Mouse (Mus musculus) adrenal gland, adult (tissue): Measurements from ENCODE around the gene Cript.
"Not testable (repeated sequence)": the region's sequence is repeated elsewhere in the genome, so short reads cannot be mapped to it uniquely, and the experiment has no call there.

Experiments used
- DNase-seq, 2 experiments: peaks; one replicate each; pipeline ENCODE4 v3.0.0; 2022 to 2023; ENCODE audit warnings: low spot score in 1 of 2; ENCODE audit not compliant: inconsistent age in 2 of 2

Cript gene

DNA sequence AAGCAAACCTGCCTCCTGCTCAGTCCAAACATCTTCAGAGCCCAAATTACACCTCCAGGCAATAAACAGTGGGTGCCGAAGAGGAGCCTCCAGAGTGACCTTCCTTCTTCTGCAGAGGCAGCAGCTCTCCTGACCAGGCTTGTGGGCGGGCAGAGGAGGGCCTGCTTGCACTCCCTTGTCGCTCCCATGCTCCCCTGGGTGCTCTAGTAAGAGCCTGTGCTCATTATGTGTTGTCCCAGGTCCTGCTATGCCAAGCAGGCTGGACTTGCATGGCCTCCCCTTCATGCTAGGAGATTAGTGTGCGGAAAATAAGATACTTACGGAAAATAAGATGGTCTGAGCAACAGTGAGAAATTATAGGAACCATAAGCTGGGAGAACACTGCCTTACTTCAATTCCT, 24.3 kb downstream of the Cript start:
- peak; percentile 72 to 83 for DNase-seq

DNA sequence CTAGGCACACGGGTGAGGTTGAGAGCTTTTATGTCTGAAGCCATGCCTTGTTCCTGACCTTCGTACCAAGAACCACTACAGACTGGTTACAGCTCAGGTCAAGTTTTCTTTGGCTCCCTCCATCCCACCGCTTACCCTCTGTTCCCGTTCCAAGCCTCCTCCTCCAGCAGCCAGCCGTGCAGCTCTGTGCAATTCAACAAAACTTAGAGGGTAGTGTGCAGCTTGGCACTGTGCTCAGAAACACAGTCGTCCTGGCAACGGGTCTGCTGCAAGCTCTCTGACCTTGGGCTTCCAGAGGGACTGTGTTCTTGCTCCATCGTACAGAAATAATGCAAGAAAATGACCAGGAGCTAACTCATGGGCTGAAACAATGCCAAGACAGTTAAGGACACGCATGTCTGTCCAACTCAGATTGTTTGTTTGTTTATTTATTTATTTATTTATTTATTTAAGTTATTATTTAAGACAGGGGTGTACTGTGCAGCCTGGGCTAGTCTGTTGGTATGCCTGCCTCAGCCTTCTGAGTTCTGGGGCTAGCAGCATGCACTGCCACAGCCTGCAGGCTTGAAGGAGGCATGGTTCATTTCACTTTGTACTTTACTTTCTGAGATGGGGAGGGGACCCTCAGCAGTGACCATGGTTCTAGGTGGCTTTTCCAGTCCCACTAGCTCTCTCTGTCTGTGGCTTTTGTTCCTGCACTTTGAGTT, 25.3 kb downstream of the Cript start:
- DNase-seq = peak; percentile 88 to 95

DNA sequence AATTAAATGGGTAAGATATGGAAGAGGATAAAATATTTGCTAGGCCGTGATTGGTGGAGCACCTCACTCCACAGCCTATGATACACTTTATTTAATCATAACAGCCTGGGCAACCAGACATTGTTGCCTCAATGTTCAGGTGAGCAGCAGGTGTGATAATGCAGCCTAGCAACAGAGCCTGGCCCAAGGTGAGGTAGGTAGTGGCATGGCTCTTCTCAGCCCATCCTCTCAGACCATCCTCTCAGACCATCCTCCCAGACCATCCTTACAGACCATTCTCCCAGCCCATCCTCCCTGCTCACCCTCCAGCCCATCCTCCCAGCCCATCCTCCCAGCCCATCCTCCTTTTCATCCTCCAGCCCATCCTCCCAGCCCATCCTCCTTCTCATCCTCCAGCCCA, 26.3 kb downstream of the Cript start:
- DNase-seq = no peak

GRCm38 (mm10) chr17:87052432-87052831, 27.1 kb downstream of the Cript start:
- peak in 1 of 2 experiments; percentile 57 for DNase-seq

- DNase-seq = peak; percentile 64 to 71
Measured at GRCm38 (mm10) chr17:87053921-87054320, 28.6 kb downstream of the Cript start.

GRCm38 (mm10) chr17:87055051-87055459, 29.7 kb downstream of the Cript start:
- peak; percentile 90 to 94 for DNase-seq

DNA sequence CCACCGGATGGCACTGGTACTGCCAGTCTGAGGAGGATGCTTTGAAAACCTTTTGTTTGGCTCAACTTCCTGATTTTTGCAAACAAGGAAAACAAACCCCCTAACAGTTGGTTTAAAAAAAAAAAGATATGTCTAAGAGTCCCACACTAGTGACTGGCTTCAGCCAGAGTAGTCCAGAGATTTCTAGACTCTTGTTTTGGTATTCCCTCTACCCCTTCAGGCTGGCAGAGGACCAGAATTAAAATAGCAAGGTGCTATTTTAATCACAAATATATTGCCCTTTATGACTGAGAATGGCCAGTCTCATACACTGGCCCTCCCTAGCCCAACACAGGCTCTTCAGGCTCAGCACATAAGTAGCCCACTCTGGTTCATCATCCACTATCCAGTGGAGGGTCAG, 30.3 kb downstream of the Cript start:
- DNase-seq = no peak

DNA sequence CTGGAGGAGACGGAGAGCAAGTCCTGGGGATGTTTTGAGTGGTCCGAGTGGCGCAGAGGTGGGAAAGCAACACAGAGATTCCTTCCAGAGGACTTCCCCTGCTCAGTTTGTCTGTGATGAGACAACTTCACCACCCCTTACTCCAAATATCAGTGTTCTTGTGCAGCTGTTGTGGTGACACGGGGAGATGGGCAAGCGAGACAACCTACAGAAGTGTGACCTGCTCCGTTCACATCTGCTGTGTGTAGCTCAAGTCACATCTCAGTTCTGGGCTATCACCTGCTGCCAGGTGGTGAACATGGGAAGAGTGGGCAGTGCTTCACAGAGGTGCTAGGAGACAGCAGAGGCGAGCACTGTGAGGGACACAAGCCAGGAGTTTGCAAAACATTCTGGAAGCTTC, 31.4 kb downstream of the Cript start:
- peak in 1 of 2 experiments; percentile 8 for DNase-seq

DNA sequence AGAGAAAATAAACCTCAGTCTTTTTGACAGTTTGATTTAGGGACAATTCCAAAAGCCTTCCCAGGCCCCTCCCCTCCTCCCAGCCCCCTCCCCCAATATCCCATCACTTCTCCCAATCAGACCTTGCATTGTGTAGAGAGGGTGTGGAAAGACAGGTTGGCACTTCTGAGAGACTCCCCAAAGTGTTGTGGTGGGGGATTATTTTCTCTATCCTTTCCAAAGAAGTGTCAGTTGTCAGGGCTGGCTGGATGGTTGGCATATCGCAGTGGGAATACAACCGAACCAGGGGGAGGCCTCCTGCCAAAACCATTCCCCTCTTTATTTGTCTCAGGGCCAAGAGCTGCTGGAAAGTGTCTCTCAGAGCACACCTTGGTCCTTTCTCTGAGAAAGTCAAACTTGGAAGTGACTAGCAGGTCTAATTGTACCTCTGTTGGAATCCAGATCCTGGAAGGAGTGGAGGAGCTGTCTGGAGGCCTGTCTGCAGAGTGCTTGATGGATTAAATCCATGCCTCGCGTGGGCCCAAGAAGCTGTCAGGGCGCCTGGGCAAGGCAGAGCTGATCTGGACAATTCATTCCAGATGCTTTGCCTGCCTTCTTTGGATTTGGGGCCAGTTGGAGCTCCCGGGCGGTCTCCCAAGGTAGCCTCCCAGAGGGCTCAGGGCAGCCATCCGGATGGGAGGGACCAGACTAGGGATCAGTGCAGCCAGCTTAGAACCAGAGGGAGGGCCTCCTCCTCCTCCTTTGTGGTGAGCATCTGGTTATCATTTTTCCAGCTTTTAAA, 32.3 kb downstream of the Cript start:
- peak in 1 of 2 experiments; percentile 9 for DNase-seq

DNA sequence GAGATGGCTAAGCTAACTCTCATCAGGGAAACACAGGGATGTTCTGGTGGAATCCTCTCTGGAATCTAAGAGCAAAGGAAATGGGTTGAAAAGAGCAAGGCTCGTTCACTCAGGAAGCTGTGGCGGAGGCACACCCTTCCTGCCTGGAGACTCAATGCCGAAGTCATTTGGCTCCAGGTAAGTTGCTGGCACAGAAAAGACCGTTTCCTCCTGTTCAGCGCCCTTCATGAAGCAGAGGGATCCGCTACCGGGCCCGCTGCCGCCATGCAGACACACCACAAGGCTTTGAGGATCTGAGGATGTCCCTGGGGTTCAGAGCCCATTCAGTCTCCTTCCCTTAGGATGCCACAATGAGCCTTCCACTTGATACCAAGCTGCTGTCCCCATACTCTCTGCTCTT, 37.3 kb downstream of the Cript start:
- peak; percentile 30 to 55 for DNase-seq

DNA sequence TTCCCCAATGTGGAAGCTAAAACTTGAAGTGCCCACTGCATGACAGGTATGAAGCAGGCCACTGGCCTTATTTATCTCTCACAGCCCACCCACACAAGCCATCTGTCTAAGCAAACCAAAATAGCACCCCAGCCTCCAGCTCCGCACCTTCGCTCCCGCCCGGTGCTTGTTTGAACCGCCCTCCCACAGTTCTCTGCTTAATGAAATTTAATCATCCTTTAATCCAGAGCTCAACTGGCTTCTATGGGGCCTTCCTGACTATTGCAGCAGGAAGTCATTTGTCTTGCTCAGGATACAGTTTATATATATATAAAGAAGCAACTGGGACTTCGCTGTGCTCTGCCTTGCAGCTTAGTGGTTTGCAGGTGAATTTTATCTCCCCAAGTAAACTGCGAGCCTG, 38.1 kb downstream of the Cript start:
- peak in 1 of 2 experiments; percentile 1 for DNase-seq

DNA sequence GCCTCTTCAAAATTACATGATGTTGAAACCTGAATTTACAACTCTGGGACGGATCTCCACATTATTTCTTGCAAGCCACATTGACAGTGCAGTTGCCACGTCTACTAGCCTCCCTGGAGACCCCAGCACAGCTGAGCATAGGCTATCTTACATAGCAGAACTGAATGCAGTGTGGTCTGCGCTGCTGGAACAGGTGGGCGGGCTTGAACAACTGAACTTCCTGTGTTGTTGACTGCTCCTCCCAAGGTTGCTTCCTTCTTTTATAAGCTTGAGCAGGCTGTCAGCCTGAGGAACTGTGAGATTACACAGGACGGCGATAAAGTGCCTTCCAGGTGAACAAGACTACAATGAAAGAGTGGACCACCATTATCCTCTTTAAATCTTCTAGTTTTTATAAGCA, 38.6 kb downstream of the Cript start:
- peak in 1 of 2 experiments; percentile 2 for DNase-seq

- DNase-seq = peak in 1 of 2 experiments; percentile 69
Measured at GRCm38 (mm10) chr17:87068997-87069396, 43.6 kb downstream of the Cript start.

- not testable (repeated sequence) for DNase-seq
Measured at GRCm38 (mm10) chr17:87072183-87072582, 46.8 kb downstream of the Cript start.

GRCm38 (mm10) chr17:87072766-87073440, 47.6 kb downstream of the Cript start:
- peak; percentile 33 to 79 for DNase-seq

DNA sequence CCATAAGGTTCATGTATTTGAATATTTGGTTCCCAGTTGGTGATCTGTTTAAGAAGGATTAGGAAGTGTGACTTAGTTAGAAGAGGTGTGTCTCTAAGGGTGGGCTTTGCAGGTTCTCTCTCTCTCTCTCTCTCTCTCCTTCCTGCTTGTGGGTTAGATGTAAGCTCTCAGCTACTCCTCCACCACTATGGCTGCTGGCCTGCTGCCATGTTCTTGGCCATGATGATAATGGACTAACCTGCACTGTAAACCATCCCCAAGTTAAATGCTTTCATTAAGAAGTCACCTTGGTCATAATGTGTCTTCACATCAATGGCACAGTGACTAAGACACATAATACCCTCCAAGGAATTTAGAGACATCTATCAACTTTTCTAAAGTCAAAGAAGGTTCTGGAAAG, 48.1 kb downstream of the Cript start:
- DNase-seq = peak in 1 of 2 experiments; percentile 56

DNA sequence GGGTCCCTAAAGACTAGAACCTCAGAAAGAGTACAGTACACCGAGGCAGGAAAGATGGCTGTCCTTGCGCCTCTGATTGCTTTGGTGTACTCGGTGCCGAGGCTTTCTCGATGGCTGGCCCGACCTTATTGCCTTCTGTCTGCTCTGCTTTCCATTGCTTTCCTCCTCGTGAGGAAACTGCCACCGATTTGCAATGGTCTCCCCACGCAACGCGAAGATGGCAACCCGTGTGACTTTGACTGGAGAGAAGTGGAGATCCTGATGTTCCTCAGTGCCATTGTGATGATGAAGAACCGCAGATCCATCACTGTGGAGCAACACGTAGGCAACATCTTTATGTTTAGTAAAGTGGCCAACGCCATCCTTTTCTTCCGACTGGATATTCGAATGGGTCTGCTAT, 52.9 kb downstream of the Cript start:
- not testable (repeated sequence) for DNase-seq

DNA sequence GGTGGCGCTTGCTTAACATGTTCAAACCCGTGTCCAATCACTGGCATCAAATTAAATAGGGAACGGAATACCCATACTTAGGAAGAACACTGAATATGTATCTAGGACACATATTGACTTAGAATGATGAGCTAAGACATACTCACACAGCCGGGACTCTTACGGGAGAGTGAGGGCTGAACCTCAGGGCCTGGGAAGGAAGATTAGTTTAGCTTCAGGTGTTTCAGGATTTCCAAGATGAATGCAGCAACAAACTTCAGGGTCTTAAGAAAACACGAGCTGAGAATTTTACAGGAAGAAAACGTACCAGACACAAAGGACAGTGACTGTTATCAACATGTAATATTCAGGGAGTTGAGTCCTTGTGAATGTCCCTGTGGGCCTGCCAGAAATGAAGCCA, 55.4 kb downstream of the Cript start:
- DNase-seq = peak in 1 of 2 experiments; percentile 62

- DNase-seq = no peak
Measured at GRCm38 (mm10) chr17:87082547-87082946, 57.2 kb downstream of the Cript start.

DNA sequence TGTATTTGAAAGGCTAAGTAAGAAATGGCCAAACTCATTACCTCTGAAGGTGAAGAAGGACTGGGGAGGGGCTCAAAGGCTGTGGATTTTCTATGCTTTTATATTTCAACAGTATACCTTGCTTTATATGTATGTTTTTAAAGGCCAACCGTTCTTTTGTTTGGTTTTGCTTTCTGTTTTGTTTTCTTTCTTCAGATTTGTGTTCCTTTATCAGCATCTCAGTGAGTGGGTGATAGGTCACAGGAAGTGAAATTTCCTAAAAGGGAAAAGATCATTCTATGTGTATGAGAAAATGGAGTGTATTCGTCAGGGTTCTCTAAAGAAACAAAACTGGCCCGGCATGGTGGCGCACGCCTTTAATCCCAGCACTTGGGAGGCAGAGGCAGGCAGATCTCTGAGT, 58.3 kb downstream of the Cript start:
- DNase-seq = no peak
